Mouse (Mus musculus): Measurements from ENCODE around the gene Dnah7b. TPM values are rescaled to one million over a fixed set of nuclear protein-coding genes. Genes with fewer than 3 reads are reported as not detected.

Gene Dnah7b
- polyA plus RNA-seq (2017; shearing (Covaris generic)): 5.1 TPM

GRCm38 (mm10) chr1:46066015-46066414 is at the start of gene Dnah7b:
Gene Dnah7b (plus strand): TSS chr1:46066315.

Other genes starting within 250 kb of the Dnah7b start
- gene Gm5269, start 176.0 kb upstream of the Dnah7b start, polyA plus RNA-seq (2017; shearing (Covaris generic)): not detected
- 4.1 TPM for gene Slc40a1, start 139.8 kb upstream of the Dnah7b start, polyA plus RNA-seq (2017; shearing (Covaris generic))

Data from CD4-positive, CD25-positive, alpha-beta regulatory T cell (primary cell).